Mouse (Mus musculus) T-helper 2 cell (primary cell): Measurements from ENCODE around the gene Zcchc24.

Experiments used
- in situ Hi-C: fragments of 300-600 bp; cut with MboI, MseI; formaldehyde crosslinking; loops from one replicate; pipeline ENCODE4 v1.15.1; 2025; ENCODE audit warnings: high pct_unique_total_duplicates

The Zcchc24 gene

GRCm38 (mm10) chr14:25750448-25751015 is 18.3 kb downstream of the Zcchc24 start:
- in situ Hi-C loops, result loop anchor here (25.0 kb wide), 1 partner anchor 1263 kb away; the partner anchor contains the start of genes Polr3a and Rps24

GRCm38 (mm10) chr14:25749143-25749909 is 19.5 kb downstream of the Zcchc24 start:
- in situ Hi-C loops, result no loop called here

GRCm38 (mm10) chr14:25747996-25748756 is 20.7 kb downstream of the Zcchc24 start:
- in situ Hi-C loops, result no loop called here

DNA sequence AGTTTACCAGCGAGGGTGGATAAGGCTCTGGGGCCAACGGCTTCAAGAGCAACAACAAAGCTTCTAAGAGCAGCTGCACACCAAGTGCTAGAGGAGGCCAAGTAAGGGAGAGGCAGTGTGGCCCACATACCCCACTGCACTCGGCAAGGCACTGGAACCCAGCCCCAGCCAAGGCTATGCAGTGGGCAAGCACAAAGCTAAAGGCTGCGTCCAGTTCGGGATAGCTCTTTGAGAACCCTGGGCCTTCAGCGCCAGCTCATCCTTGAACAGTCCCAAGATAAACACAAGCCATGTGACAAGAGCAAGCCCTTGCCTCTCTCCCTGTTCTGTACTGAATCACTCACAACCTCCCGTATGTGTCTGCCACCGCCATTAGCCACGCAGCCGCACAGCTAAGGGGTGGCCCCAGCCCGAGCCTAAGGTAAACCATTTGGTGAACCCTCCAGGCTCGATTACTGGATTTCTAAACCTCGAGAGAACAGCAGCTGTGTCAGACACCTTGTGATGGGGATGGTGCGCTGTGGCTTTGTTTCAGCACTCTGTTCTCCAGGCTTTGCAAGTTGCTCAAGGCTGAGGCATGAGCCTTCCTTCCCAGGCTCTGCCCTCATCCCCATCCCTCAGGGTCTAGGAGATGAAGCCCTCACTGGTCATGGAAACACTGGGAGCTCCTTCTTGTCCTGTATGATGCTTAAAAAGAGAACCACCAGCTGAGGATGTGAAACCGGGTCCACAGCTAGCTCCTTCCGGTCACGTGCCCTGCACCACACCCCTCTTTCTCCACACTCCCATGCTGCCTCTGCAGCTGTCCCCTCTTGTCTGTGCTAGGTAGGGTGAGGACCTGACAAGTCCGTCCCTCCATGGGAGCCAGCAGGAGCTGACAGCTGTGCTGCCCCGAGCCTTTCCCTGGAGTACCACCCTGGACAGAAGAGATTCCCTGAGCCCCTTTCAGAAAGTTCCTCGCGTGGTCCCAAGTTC is 21.6 kb downstream of the Zcchc24 start:
- in situ Hi-C loops, result no loop called here

- in situ Hi-C loops, result no loop called here
These were observed 22.5 kb downstream of the Zcchc24 start for GRCm38 (mm10) chr14:25746371-25746770.

DNA sequence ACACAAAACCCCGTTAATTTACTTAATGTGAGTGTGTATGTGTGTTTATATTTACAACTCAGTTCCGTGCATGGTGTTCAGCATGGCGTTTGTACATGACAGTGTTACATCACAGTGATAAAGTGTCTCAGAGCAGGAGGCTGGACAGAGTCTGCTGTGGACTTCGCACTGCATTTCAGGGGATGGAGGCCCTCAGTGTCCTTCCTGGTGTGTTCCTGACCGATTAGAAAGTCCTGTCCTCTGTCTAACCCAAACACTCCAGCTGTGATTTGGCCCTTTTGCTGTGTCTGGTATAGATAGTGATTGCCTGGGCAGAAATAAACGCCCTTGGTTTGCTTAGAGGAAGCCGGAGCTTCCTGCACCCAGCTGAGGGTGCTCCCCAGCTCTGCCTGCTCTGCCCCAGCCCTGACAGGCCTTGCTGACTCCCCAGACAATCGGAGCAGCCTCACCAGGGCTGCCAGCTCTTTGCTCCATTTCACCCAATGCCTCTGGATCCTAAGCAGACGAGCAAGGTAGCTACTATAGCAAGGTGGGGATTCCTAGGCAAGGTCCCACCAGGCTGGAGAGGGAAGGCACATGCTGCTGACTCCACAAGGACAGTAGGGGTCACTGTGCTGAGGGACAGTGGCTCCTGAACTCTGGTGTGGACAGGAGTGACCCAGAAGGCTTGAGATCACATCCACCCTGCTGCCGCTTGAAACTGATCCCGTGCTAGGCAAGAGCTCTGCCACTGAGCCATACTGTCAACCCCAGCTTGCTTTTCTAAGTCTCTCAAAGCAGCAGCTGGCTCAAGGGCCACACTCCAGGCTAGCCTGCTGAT is 23.3 kb downstream of the Zcchc24 start:
- in situ Hi-C loops, result no loop called here

DNA sequence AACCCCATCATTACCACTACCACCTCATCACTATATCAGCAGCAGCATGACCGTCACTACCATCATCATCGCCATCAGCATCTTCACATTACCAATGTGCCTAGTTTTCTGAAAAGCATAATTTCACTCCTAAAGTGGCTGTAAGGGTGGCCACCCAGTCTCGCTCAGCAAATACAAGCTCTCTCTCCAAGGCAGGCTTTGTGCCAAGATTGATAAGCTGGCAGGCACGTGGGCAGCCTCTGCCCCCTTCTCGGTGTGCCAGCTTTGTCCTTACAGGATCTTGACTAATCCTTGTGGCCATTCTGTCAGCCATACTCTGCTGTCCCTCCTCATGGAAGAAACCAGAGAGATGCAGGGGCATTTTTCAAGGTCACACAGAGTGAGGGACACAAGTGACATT is 25.9 kb downstream of the Zcchc24 start:
- in situ Hi-C loops, result no loop called here

DNA sequence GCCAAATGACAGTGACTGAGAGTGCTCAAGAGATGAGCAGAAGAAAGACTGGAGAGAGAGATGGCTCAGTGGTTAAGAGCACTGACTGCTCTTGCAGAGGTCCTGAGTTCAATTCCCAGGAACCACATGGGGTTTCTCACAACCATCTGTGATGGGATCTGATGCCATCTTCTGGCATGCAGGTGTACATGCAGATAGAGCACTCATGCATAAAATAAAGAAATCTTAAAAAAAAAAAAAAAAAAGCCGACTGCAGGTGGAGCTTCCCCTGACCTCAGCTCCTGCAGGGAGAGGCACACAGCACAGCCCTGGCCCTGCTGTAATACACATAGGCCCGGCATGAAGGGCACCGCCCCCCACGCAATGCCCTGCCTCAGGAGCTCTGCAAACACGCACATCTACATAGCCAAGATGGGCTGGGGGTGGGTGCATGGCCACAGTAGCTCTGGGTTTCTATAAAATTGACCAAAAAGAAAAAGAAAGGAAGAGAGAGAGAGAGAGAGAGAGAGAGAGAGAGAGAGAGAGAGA is 26.9 kb downstream of the Zcchc24 start:
- in situ Hi-C loops, result no loop called here

- in situ Hi-C loops, result no loop called here
These were observed 27.6 kb downstream of the Zcchc24 start for GRCm38 (mm10) chr14:25741211-25741610.

- in situ Hi-C loops, result no loop called here
These were observed 28.8 kb downstream of the Zcchc24 start for GRCm38 (mm10) chr14:25739957-25740565.

DNA sequence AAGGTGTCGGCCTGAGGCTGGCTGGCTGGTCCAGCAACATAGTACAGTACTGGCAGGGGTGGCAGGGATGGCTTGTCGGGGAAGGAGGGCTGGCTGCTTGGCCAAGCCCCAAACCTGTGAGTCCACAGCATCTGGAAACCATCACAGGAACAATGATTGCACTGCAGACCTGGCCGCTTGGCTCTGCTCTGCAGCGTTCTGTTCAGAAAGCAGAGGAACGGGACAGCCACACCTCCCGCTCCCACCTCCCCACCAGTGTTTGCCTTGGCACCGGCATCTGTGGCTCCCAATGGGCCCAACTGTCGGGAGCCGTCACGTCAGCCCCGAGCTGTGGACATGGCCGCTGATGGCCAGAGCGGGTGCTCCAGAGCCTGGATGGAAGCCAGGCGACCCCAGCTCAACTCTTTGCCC is 30.2 kb downstream of the Zcchc24 start:
- in situ Hi-C loops, result no loop called here

GRCm38 (mm10) chr14:25736589-25736988 is 32.2 kb downstream of the Zcchc24 start:
- in situ Hi-C loops, result no loop called here

- in situ Hi-C loops, result no loop called here
These were observed 32.7 kb downstream of the Zcchc24 start for GRCm38 (mm10) chr14:25736140-25736539.

DNA sequence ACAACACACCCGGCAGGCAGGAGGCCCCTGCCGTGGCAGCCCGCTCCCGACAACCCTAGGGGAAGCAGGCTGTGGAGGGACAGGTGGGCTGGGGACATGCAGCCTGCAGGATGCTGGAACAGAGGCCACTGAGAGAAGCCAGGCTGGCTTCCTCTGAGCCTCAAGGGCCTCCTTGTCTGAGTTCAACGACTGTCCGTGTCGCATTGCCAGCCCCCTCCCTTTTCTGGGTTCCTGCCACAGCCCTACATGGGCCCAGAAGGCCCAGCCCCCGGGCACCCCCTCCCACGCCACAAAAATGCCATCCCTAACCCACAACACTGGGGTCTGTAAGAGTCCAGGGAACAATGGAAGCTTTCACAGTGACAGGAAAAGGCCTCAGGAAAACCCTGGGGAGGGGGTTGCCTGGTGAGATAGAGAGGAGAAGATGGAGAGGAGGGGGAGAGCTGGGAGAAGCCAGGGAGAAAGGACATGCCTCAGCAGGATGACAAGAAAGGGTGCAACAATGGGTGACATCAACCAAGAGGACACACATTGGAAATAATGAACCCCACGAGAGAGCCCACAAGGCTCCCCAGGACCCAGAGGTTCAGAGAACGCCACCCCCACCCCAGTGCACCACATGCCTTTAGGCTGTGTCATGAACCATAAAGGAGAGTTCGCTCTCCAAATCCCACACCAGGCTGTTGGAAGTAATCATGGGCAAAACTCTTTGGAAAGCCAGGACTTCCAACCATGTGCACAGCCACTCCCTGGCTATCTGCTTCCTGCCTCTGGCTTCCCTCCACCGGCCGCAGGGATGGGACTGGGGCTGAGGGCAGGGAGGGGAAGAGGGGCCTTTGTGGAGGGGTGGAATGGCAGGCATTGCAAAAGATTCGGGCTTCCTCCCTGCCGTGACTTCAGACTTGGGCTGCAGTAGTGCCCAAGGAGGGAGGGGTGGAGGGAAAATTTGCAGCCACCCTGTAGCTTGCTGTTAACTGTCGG is 33.8 kb downstream of the Zcchc24 start:
- in situ Hi-C loops, result no loop called here

DNA sequence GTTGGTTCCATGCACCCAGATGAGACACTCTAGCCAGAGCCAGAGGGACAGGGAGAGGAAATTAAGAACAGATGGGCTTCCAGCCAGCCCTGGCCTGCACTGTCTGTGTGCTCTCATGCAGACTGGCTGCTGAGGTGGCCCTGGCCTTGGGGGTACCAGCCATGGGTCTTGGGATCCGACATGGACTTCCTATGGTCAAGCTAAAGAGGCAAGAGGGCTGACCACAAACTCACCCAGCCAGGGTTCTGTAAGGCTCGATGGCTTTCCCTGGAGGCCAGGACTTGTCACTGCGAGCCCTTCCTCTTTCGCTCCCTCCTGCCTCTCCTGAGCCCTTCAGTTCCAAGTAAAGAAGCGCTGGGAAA is 41.7 kb downstream of the Zcchc24 start:
- in situ Hi-C loops, result no loop called here

DNA sequence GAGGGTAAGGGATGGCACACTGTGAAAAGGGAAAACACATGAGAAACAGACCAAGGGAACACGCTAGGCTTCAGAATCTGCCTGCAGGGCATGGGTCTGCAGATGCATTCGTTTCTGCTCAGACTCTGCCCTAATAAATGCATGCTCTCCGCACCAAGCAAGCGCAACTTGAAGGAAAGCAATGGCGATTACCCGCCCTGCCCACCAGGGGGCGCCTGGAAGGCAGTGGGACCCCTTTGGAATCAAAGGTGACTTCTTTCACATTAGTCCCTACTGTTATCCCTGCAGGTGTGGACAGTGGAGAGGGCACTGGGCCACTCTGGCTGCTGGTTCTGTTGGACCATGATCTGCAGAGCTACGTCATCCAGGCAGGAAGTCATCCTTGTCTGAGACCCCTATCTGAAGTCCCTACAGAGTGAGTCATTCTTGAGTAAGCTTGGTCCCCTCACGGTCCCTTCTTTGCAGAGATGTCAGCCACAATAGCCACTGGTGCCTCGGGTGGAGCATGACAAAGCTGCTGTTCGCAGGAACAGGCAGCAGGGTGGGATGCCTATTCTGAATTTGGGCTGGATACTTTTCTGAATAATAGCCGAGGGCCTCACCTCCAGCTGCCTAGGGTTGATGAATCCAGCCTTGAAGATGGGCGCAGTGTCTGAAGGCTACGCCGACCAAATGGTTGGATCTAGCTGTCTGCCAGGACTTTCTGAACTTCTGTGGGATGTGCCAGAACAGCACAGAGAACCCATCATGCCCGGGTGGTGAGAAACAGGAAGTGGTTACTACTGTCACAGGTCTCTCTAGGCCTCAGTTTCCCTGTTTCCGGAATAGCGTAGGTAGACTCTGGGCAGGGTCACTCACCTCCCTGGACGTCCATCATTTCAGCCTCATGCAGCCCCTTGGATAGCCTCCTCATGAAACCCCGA is 42.4 kb downstream of the Zcchc24 start:
- in situ Hi-C loops, result no loop called here

DNA sequence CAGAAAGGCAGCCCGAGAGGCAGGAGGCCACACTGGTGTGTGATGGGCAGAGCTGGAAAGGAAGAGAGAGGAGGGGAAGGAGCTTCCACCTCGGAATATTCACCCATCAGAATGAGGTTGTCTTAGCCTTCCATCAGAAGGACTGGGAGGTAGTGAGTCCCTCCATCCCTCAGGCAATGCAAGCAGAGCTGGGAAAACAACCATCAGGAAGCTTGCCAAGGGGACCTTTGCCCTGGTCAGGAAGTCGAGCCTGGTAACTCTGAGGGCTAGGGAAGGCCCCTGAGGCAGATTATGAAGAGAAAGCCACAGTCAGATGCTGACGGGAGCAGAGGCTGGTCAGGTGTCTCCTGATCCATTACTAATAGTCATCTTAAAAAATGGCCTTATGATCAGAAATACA is 43.1 kb downstream of the Zcchc24 start:
- in situ Hi-C loops, result no loop called here
